Mouse (Mus musculus): Measurements from ENCODE around the gene Hsd11b1. TPM values are rescaled to one million over a fixed set of nuclear protein-coding genes. Genes with fewer than 3 reads are reported as not detected.

Gene Hsd11b1
- polyA plus RNA-seq, 1 experiment from 2014 or later: 1.2 TPM

- ATAC-seq (ENCODE audit: insufficient number of reproducible peaks, insufficient read depth, low FRiP score, low read depth): no peak
- Histone ChIP-seq H3K36me3 (ENCODE audit: control insufficient read depth, insufficient read depth, low read length) (no peaks in the 10 kb centered on the region), H3K27ac (ENCODE audit: low read length) (no peak overlapping the region), H3K27me3 (ENCODE audit: control insufficient read depth, insufficient read depth, low read length) (no peaks in the 10 kb centered on the region), H3K4me2 (replicated peaks; ENCODE audit: low read depth, low read length) (no peak overlapping the region), H3K4me1 (ENCODE audit: control insufficient read depth, insufficient read depth, low read length) (no peaks in the 10 kb centered on the region), H3K9me3 (ENCODE audit: control insufficient read depth, low read depth, low read length) (no peaks in the 10 kb centered on the region), H3K9ac (replicated peaks; ENCODE audit: low read depth, low read length) (no peak overlapping the region), H3K4me3 (ENCODE audit: low read depth, low read length) (no peak overlapping the region)
- WGBS: 66% methylated on average over 5 of the region's 5 CpGs
Measured at GRCm38 (mm10) chr1:193211371-193211770, 52.5 kb downstream of the Hsd11b1 start.

GRCm38 (mm10) chr1:193208178-193208577 lies 55.7 kb downstream of the Hsd11b1 start:
- Histone ChIP-seq H3K4me1 (ENCODE audit: control insufficient read depth, insufficient read depth, low read length) (no peaks in the 10 kb centered on the region), H3K4me2 (replicated peaks; ENCODE audit: low read depth, low read length) (no peak overlapping the region), H3K9me3 (ENCODE audit: control insufficient read depth, low read depth, low read length) (no peaks in the 10 kb centered on the region), H3K4me3 (ENCODE audit: low read depth, low read length) (no peak overlapping the region), H3K27me3 (ENCODE audit: control insufficient read depth, insufficient read depth, low read length) (no peaks in the 10 kb centered on the region), H3K9ac (replicated peaks; ENCODE audit: low read depth, low read length) (no peak overlapping the region), H3K27ac (ENCODE audit: low read length) (no peak overlapping the region), H3K36me3 (ENCODE audit: control insufficient read depth, insufficient read depth, low read length) (no peaks in the 10 kb centered on the region)
- ATAC-seq (ENCODE audit: insufficient number of reproducible peaks, insufficient read depth, low FRiP score, low read depth): no peak
- WGBS: 22% methylated on average over 2 of the region's 2 CpGs

- no peaks in the 10 kb centered on the region for H3K27me3 ChIP-seq (ENCODE audit: control insufficient read depth, insufficient read depth, low read length)
- H3K9ac ChIP-seq (replicated peaks; ENCODE audit: low read depth, low read length): no peak within 1 kb of the TSS
- no peak for ATAC-seq (ENCODE audit: insufficient number of reproducible peaks, insufficient read depth, low FRiP score, low read depth)
- no peaks in the 10 kb centered on the region for H3K4me1 ChIP-seq (ENCODE audit: control insufficient read depth, insufficient read depth, low read length)
- H3K9me3 ChIP-seq (ENCODE audit: control insufficient read depth, low read depth, low read length): no peaks in the 10 kb centered on the region
- no peak within 1 kb of the TSS for H3K4me2 ChIP-seq (replicated peaks; ENCODE audit: low read depth, low read length)
- no peak within 1 kb of the TSS for H3K4me3 ChIP-seq (ENCODE audit: low read depth, low read length)
- H3K36me3 ChIP-seq (ENCODE audit: control insufficient read depth, insufficient read depth, low read length): no peaks in the 10 kb centered on the region
- 88% methylated on average over 3 of the region's 3 CpGs for WGBS
- H3K27ac ChIP-seq (ENCODE audit: low read length): no peak within 1 kb of the TSS
Measured at GRCm38 (mm10) chr1:193207503-193207902, 56.4 kb downstream of the Hsd11b1 start, which contains the start of gene Lamb3. TSS of gene Lamb3 (plus strand) at chr1:193207699.

GRCm38 (mm10) chr1:193205431-193205830 lies 58.4 kb downstream of the Hsd11b1 start:
- no peak overlapping the region for H3K27ac ChIP-seq (ENCODE audit: low read length)
- H3K9ac ChIP-seq (replicated peaks; ENCODE audit: low read depth, low read length): no peak overlapping the region
- H3K4me3 ChIP-seq (ENCODE audit: low read depth, low read length): no peak overlapping the region
- no peaks in the 10 kb centered on the region for H3K4me1 ChIP-seq (ENCODE audit: control insufficient read depth, insufficient read depth, low read length)
- H3K9me3 ChIP-seq (ENCODE audit: control insufficient read depth, low read depth, low read length): no peaks in the 10 kb centered on the region
- ATAC-seq (ENCODE audit: insufficient number of reproducible peaks, insufficient read depth, low FRiP score, low read depth): no peak
- no peaks in the 10 kb centered on the region for H3K27me3 ChIP-seq (ENCODE audit: control insufficient read depth, insufficient read depth, low read length)
- 71% methylated on average over 2 of the region's 2 CpGs for WGBS
- H3K36me3 ChIP-seq (ENCODE audit: control insufficient read depth, insufficient read depth, low read length): no peaks in the 10 kb centered on the region
- no peak overlapping the region for H3K4me2 ChIP-seq (replicated peaks; ENCODE audit: low read depth, low read length)

- no peak overlapping the region for H3K4me3 ChIP-seq (ENCODE audit: low read depth, low read length)
- H3K27ac ChIP-seq (ENCODE audit: low read length): no peak overlapping the region
- 39% methylated on average over 2 of the region's 2 CpGs for WGBS
- no peaks in the 10 kb centered on the region for H3K9me3 ChIP-seq (ENCODE audit: control insufficient read depth, low read depth, low read length)
- no peaks in the 10 kb centered on the region for H3K36me3 ChIP-seq (ENCODE audit: control insufficient read depth, insufficient read depth, low read length)
- H3K9ac ChIP-seq (replicated peaks; ENCODE audit: low read depth, low read length): no peak overlapping the region
- no peak for ATAC-seq (ENCODE audit: insufficient number of reproducible peaks, insufficient read depth, low FRiP score, low read depth)
- no peak overlapping the region for H3K4me2 ChIP-seq (replicated peaks; ENCODE audit: low read depth, low read length)
- no peaks in the 10 kb centered on the region for H3K4me1 ChIP-seq (ENCODE audit: control insufficient read depth, insufficient read depth, low read length)
- H3K27me3 ChIP-seq (ENCODE audit: control insufficient read depth, insufficient read depth, low read length): no peaks in the 10 kb centered on the region
Measured at GRCm38 (mm10) chr1:193203821-193204220, 60.1 kb downstream of the Hsd11b1 start.

GRCm38 (mm10) chr1:193201383-193201778 lies 62.5 kb downstream of the Hsd11b1 start, which contains the start of gene Traf3ip3:
TSS of gene Traf3ip3 (minus strand) at chr1:193201703.
- Histone ChIP-seq H3K9ac (replicated peaks; ENCODE audit: low read depth, low read length) (no peak within 1 kb of the TSS), H3K4me1 (ENCODE audit: control insufficient read depth, insufficient read depth, low read length) (no peaks in the 10 kb centered on the region), H3K27ac (ENCODE audit: low read length) (no peak within 1 kb of the TSS), H3K27me3 (ENCODE audit: control insufficient read depth, insufficient read depth, low read length) (no peaks in the 10 kb centered on the region), H3K4me3 (ENCODE audit: low read depth, low read length) (no peak within 1 kb of the TSS), H3K4me2 (replicated peaks; ENCODE audit: low read depth, low read length) (no peak within 1 kb of the TSS), H3K9me3 (ENCODE audit: control insufficient read depth, low read depth, low read length) (no peaks in the 10 kb centered on the region), H3K36me3 (ENCODE audit: control insufficient read depth, insufficient read depth, low read length) (no peaks in the 10 kb centered on the region)
- no peak for ATAC-seq (ENCODE audit: insufficient number of reproducible peaks, insufficient read depth, low FRiP score, low read depth)
- WGBS: 54% methylated on average over 5 of the region's 5 CpGs

- H3K4me2 ChIP-seq (replicated peaks; ENCODE audit: low read depth, low read length): no peak overlapping the region
- WGBS: 84% methylated on average over 8 of the region's 8 CpGs
Measured at GRCm38 (mm10) chr1:193200640-193201382, 63.1 kb downstream of the Hsd11b1 start.

GRCm38 (mm10) chr1:193198312-193198711 lies 65.6 kb downstream of the Hsd11b1 start:
- no peak overlapping the region for H3K27ac ChIP-seq (ENCODE audit: low read length)
- no peaks in the 10 kb centered on the region for H3K9me3 ChIP-seq (ENCODE audit: control insufficient read depth, low read depth, low read length)
- no peaks in the 10 kb centered on the region for H3K4me1 ChIP-seq (ENCODE audit: control insufficient read depth, insufficient read depth, low read length)
- H3K9ac ChIP-seq (replicated peaks; ENCODE audit: low read depth, low read length): no peak overlapping the region
- WGBS: 90% methylated on average over 2 of the region's 2 CpGs
- no peaks in the 10 kb centered on the region for H3K27me3 ChIP-seq (ENCODE audit: control insufficient read depth, insufficient read depth, low read length)
- no peak overlapping the region for H3K4me3 ChIP-seq (ENCODE audit: low read depth, low read length)
- ATAC-seq (ENCODE audit: insufficient number of reproducible peaks, insufficient read depth, low FRiP score, low read depth): no peak
- H3K36me3 ChIP-seq (ENCODE audit: control insufficient read depth, insufficient read depth, low read length): no peaks in the 10 kb centered on the region
- H3K4me2 ChIP-seq (replicated peaks; ENCODE audit: low read depth, low read length): no peak overlapping the region

More at GRCm38 (mm10) chr1:193200640-193201382, 63.1 kb downstream of the Hsd11b1 start:
- H3K4me3 ChIP-seq (ENCODE audit: low read depth, low read length): no peak overlapping the region
- no peaks in the 10 kb centered on the region for H3K27me3 ChIP-seq (ENCODE audit: control insufficient read depth, insufficient read depth, low read length)
- H3K4me1 ChIP-seq (ENCODE audit: control insufficient read depth, insufficient read depth, low read length): no peaks in the 10 kb centered on the region
- H3K9ac ChIP-seq (replicated peaks; ENCODE audit: low read depth, low read length): no peak overlapping the region
- H3K27ac ChIP-seq (ENCODE audit: low read length): no peak overlapping the region
- no peaks in the 10 kb centered on the region for H3K36me3 ChIP-seq (ENCODE audit: control insufficient read depth, insufficient read depth, low read length)
- ATAC-seq (ENCODE audit: insufficient number of reproducible peaks, insufficient read depth, low FRiP score, low read depth): no peak
- H3K9me3 ChIP-seq (ENCODE audit: control insufficient read depth, low read depth, low read length): no peaks in the 10 kb centered on the region

Data from stomach, embryonic 14.5 days (tissue).